Mouse (Mus musculus): ENCODE data around the gene Il20rb. TPM values are rescaled to one million over a fixed set of nuclear protein-coding genes. Genes with fewer than 3 reads are reported as not detected.

Il20rb gene
- total RNA-seq (2014; rRNA removed) (0.40 and 0.83 TPM in 2 replicates), polyA plus RNA-seq (2012; rRNA removed) (0.50 and 0.88 TPM in 2 replicates)

- WGBS = 95% methylated on average over 5 of the region's 5 CpGs
- Histone ChIP-seq H3K79me2 (ENCODE audit: control insufficient read depth, insufficient read depth, low read length) (no peaks in the 10 kb centered on the region; the same call in 1 of the 2 replicates), H3K4me3 (ENCODE audit: insufficient read depth, low read depth, low read length) (no peak within 1 kb of the TSS), H3K27ac (replicated peaks; ENCODE audit: insufficient read depth, low read depth, low read length) (no peak within 1 kb of the TSS), H3K36me3 (ENCODE audit: control insufficient read depth, insufficient read depth, low read length) (peaks cover 9% of the 10 kb centered on the region), H3K9ac (ENCODE audit: low read depth, low read length) (no peak within 1 kb of the TSS), H3K4me1 (ENCODE audit: control insufficient read depth, insufficient read depth, low read length) (0 out of 2 replicates have a peak, but pooled peaks cover 2% of the 10 kb centered on the region), H3K27me3 (ENCODE audit: control insufficient read depth, insufficient read depth, low read length) (no peaks in the 10 kb centered on the region)
- no peak for DNase-seq (ENCODE audit: extremely low read depth, low read depth, low spot score)
- TF ChIP-seq CTCF (IDR thresholded peaks at IDR 0.05; ENCODE audit: low read depth, low read length) = no peak
- TF ChIP-seq POLR2A (IDR thresholded peaks at IDR 0.05; ENCODE audit: extremely low read depth, insufficient read depth, low read length) = no peak
Observed at GRCm38 (mm10) chr9:100486431-100486830, at the start of gene Il20rb. TSS of gene Il20rb (minus strand) at chr9:100486788.

- TF ChIP-seq CTCF (IDR thresholded peaks at IDR 0.05; ENCODE audit: low read depth, low read length) (no peak), POLR2A (IDR thresholded peaks at IDR 0.05; ENCODE audit: extremely low read depth, insufficient read depth, low read length) (no peak)
- Histone ChIP-seq H3K27ac (replicated peaks; ENCODE audit: insufficient read depth, low read depth, low read length) (0 out of 2 replicates have a peak overlapping the region, but pooled peaks have one; percentile 8), H3K4me1 (ENCODE audit: control insufficient read depth, insufficient read depth, low read length) (peaks cover 11% of the 10 kb centered on the region), H3K9ac (ENCODE audit: low read depth, low read length) (no peak overlapping the region), H3K79me2 (ENCODE audit: control insufficient read depth, insufficient read depth, low read length) (peaks cover 32% of the 10 kb centered on the region), H3K4me3 (ENCODE audit: insufficient read depth, low read depth, low read length) (no peak overlapping the region), H3K36me3 (ENCODE audit: control insufficient read depth, insufficient read depth, low read length) (no peaks in the 10 kb centered on the region), H3K27me3 (ENCODE audit: control insufficient read depth, insufficient read depth, low read length) (no peaks in the 10 kb centered on the region)
- 83% methylated on average over 2 of the region's 2 CpGs for whole genome bisulfite sequencing
- DNase-seq (ENCODE audit: extremely low read depth, low read depth, low spot score) = peak; percentile 72
Observed at GRCm38 (mm10) chr9:100535618-100536262, 49.2 kb upstream of the Il20rb start.

DNA sequence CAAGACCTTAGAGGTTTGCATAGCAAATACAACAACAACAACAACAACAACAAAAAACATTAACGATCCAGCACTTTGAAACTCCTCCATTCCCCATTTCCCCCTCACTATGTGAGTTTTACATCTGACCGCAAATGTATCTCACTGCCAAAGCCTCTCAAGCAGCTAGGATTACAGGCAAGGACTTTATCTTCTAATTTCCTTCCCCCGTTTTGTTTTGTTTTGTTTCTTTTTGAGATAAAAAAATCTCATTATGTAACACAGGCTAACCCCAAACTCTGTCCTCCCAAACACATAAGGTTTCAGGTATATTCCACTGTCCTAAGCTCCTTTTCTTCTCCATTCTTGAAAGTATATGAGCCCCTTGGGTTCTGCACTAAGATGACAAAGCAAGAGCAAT lies 48.1 kb upstream of the Il20rb start:
- no peaks in the 10 kb centered on the region for H3K36me3 ChIP-seq (ENCODE audit: control insufficient read depth, insufficient read depth, low read length)
- TF ChIP-seq CTCF (IDR thresholded peaks at IDR 0.05; ENCODE audit: low read depth, low read length) (no peak), POLR2A (IDR thresholded peaks at IDR 0.05; ENCODE audit: extremely low read depth, insufficient read depth, low read length) (no peak)

DNA sequence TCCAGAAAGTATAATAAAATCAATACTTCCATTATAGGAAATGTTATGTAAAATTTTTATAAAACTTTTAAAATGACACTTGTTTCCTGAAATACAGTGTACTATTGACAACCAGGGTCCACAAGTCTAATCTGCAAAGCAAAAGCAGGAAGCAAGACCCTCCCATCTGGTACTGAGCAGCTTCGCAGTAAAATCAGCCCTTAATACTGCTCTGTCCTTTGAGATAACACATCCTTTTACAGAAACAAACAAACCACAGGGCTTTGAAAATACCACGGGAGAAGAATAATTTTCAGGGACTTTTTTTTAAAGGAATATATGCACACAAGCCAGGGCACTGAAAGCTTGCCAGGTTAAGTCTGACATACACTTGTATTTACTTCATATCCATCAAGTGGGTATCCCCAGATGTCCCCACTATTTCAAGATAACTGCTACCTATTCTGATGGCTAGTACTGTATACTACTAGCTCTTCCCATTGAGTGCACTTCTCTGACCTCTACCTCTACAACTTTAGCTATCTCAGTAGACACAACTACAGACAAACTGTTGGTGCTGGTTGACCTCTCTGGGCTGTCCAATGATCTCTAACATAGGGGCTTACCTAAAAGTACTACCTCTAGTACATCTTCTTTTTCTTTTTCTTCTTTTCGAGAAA lies 46.4 kb upstream of the Il20rb start:
- no peaks in the 10 kb centered on the region for H3K27me3 ChIP-seq (ENCODE audit: control insufficient read depth, insufficient read depth, low read length)
- 53% methylated on average over 3 of the region's 3 CpGs for WGBS
- no peak overlapping the region for H3K4me3 ChIP-seq (ENCODE audit: insufficient read depth, low read depth, low read length)
- H3K9ac ChIP-seq (ENCODE audit: low read depth, low read length) = no peak overlapping the region
- TF ChIP-seq CTCF (IDR thresholded peaks at IDR 0.05; ENCODE audit: low read depth, low read length) = no peak
- TF ChIP-seq POLR2A (IDR thresholded peaks at IDR 0.05; ENCODE audit: extremely low read depth, insufficient read depth, low read length) = no peak
- no peaks in the 10 kb centered on the region for H3K36me3 ChIP-seq (ENCODE audit: control insufficient read depth, insufficient read depth, low read length)
- H3K27ac ChIP-seq (replicated peaks; ENCODE audit: insufficient read depth, low read depth, low read length) = no peak overlapping the region
- peaks cover 16% of the 10 kb centered on the region for H3K4me1 ChIP-seq (ENCODE audit: control insufficient read depth, insufficient read depth, low read length)
- H3K79me2 ChIP-seq (ENCODE audit: control insufficient read depth, insufficient read depth, low read length) = peaks cover 41% of the 10 kb centered on the region
- no peak for DNase-seq (ENCODE audit: extremely low read depth, low read depth, low spot score)

More for the DNA sequence above, 48.1 kb upstream of the Il20rb start:
- WGBS = 72% methylated on average over 3 of the region's 3 CpGs
- no peak for DNase-seq (ENCODE audit: extremely low read depth, low read depth, low spot score)
- Histone ChIP-seq H3K4me1 (ENCODE audit: control insufficient read depth, insufficient read depth, low read length) (peaks cover 16% of the 10 kb centered on the region), H3K27ac (replicated peaks; ENCODE audit: insufficient read depth, low read depth, low read length) (no peak overlapping the region), H3K9ac (ENCODE audit: low read depth, low read length) (no peak overlapping the region), H3K79me2 (ENCODE audit: control insufficient read depth, insufficient read depth, low read length) (peaks cover 34% of the 10 kb centered on the region), H3K27me3 (ENCODE audit: control insufficient read depth, insufficient read depth, low read length) (no peaks in the 10 kb centered on the region), H3K4me3 (ENCODE audit: insufficient read depth, low read depth, low read length) (no peak overlapping the region)

- no peak overlapping the region for H3K4me3 ChIP-seq (ENCODE audit: insufficient read depth, low read depth, low read length)
- no peaks in the 10 kb centered on the region for H3K27me3 ChIP-seq (ENCODE audit: control insufficient read depth, insufficient read depth, low read length)
- 79% methylated on average over 1 of the region's 1 CpGs for WGBS
- H3K4me1 ChIP-seq (ENCODE audit: control insufficient read depth, insufficient read depth, low read length) = peaks cover 14% of the 10 kb centered on the region
- peaks cover 35% of the 10 kb centered on the region for H3K79me2 ChIP-seq (ENCODE audit: control insufficient read depth, insufficient read depth, low read length)
- no peak overlapping the region for H3K27ac ChIP-seq (replicated peaks; ENCODE audit: insufficient read depth, low read depth, low read length)
- H3K9ac ChIP-seq (ENCODE audit: low read depth, low read length) = no peak overlapping the region
- H3K36me3 ChIP-seq (ENCODE audit: control insufficient read depth, insufficient read depth, low read length) = no peaks in the 10 kb centered on the region
- TF ChIP-seq POLR2A (IDR thresholded peaks at IDR 0.05; ENCODE audit: extremely low read depth, insufficient read depth, low read length) (no peak), CTCF (IDR thresholded peaks at IDR 0.05; ENCODE audit: low read depth, low read length) (no peak)
- peak; percentile 54 for DNase-seq (ENCODE audit: extremely low read depth, low read depth, low spot score)
Observed at GRCm38 (mm10) chr9:100531296-100531695, 44.7 kb upstream of the Il20rb start.

DNA sequence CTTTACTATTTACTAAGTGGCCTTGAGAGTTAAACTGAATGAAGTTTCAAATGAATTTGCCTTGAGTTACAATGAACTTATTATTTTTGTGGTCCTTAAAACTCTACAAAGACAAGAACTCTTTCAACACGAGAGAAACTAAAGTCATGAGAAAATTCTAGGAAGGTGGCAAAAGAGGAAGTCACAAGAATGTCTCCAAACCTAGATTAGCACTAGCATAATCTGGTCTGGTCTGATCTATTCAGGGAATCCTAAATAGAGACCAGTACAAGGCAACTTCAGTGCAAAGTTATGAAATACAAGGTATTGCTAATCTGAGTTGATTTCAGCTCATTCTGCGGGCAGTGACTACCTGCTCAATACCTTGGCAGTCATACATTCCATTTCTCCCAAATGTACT lies 38.6 kb upstream of the Il20rb start:
- no peak for TF ChIP-seq CTCF (IDR thresholded peaks at IDR 0.05; ENCODE audit: low read depth, low read length)
- no peak for TF ChIP-seq POLR2A (IDR thresholded peaks at IDR 0.05; ENCODE audit: extremely low read depth, insufficient read depth, low read length)
- peaks cover 31% of the 10 kb centered on the region; the same call in 1 of the 2 replicates for H3K79me2 ChIP-seq (ENCODE audit: control insufficient read depth, insufficient read depth, low read length)
- H3K9ac ChIP-seq (ENCODE audit: low read depth, low read length) = no peak overlapping the region
- no peaks in the 10 kb centered on the region for H3K36me3 ChIP-seq (ENCODE audit: control insufficient read depth, insufficient read depth, low read length)
- H3K27me3 ChIP-seq (ENCODE audit: control insufficient read depth, insufficient read depth, low read length) = no peaks in the 10 kb centered on the region
- peaks cover 11% of the 10 kb centered on the region for H3K4me1 ChIP-seq (ENCODE audit: control insufficient read depth, insufficient read depth, low read length)
- DNase-seq (ENCODE audit: extremely low read depth, low read depth, low spot score) = no peak
- H3K4me3 ChIP-seq (ENCODE audit: insufficient read depth, low read depth, low read length) = no peak overlapping the region
- no peak overlapping the region for H3K27ac ChIP-seq (replicated peaks; ENCODE audit: insufficient read depth, low read depth, low read length)
- 51% methylated on average over 2 of the region's 2 CpGs for WGBS
